Comparison of ENCODE assay signal across 14 mouse cellular contexts in the genomic region with DNA sequence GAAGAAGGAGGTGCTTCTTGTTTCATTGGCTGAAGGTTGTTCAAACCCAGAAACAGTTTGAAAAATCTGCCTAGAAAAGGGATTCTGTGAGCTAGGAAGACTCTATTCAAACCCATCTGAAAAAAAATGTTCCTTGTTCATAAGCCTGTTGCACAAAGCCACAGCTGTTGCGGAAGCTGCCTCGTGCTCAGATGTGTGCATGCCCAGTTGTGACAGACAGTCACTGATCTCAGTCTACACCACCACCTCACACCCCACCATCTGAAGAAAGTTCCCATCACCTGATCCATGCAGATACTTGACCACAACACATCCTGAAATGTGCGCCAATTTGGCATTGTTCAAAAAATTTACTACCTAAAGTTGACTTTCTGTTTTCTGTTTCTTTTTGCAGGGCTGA.
"Had no signal": no experiment of that assay in that cellular context is flagged by ENCODE, and none has a peak within 500 bp of the region (broad histone marks: within the 10 kb centered on the region; RNA-seq: fewer than 3 reads in every experiment).

No protein-coding gene starts in this region.

- DNase-seq: lung, adult 18-20 months; lung, embryonic 14.5 days; lung, postnatal 10 days; lung, postnatal 4 days; right cerebral cortex, postnatal 14 days; thymus, adult 2 months; thymus, postnatal 25 days; thymus, postnatal 4 days had no signal

- H3K4me1 ChIP-seq: midbrain, embryonic 10.5 days; midbrain, embryonic 12.5 days; midbrain, embryonic 15.5 days; neural tube, embryonic 12.5 days; stomach, embryonic 15.5 days had no signal

- H3K9me3 ChIP-seq: midbrain, embryonic 10.5 days; midbrain, embryonic 12.5 days; midbrain, embryonic 15.5 days; neural tube, embryonic 12.5 days; stomach, embryonic 15.5 days had no signal

- H3K4me3 ChIP-seq: midbrain, embryonic 10.5 days; midbrain, embryonic 12.5 days; midbrain, embryonic 15.5 days; neural tube, embryonic 12.5 days; stomach, embryonic 15.5 days had no signal

- H3K27ac ChIP-seq: midbrain, embryonic 10.5 days; midbrain, embryonic 12.5 days; midbrain, embryonic 15.5 days; neural tube, embryonic 12.5 days; stomach, embryonic 15.5 days; stomach, postnatal 0 days had no signal

- H3K27me3 ChIP-seq: midbrain, embryonic 12.5 days; midbrain, embryonic 15.5 days; neural tube, embryonic 12.5 days; stomach, embryonic 15.5 days had no signal

- ATAC-seq: midbrain, embryonic 15.5 days had no signal

- H3K36me3 ChIP-seq: midbrain, embryonic 10.5 days; midbrain, embryonic 12.5 days; midbrain, embryonic 15.5 days; neural tube, embryonic 12.5 days; stomach, embryonic 15.5 days had no signal

- H3K4me2 ChIP-seq: lung, embryonic 14.5 days; midbrain, embryonic 12.5 days; midbrain, embryonic 15.5 days; neural tube, embryonic 12.5 days; stomach, embryonic 15.5 days had no signal

- H3K9ac ChIP-seq: lung, embryonic 14.5 days; midbrain, embryonic 12.5 days; midbrain, embryonic 15.5 days; neural tube, embryonic 12.5 days; stomach, embryonic 15.5 days had no signal
